Mouse (Mus musculus): ENCODE results near the gene Emx1.
"Not testable (repeated sequence)": the region's sequence is repeated elsewhere in the genome, so short reads cannot be mapped to it uniquely, and the experiment has no call there.

Emx1 gene

DNA sequence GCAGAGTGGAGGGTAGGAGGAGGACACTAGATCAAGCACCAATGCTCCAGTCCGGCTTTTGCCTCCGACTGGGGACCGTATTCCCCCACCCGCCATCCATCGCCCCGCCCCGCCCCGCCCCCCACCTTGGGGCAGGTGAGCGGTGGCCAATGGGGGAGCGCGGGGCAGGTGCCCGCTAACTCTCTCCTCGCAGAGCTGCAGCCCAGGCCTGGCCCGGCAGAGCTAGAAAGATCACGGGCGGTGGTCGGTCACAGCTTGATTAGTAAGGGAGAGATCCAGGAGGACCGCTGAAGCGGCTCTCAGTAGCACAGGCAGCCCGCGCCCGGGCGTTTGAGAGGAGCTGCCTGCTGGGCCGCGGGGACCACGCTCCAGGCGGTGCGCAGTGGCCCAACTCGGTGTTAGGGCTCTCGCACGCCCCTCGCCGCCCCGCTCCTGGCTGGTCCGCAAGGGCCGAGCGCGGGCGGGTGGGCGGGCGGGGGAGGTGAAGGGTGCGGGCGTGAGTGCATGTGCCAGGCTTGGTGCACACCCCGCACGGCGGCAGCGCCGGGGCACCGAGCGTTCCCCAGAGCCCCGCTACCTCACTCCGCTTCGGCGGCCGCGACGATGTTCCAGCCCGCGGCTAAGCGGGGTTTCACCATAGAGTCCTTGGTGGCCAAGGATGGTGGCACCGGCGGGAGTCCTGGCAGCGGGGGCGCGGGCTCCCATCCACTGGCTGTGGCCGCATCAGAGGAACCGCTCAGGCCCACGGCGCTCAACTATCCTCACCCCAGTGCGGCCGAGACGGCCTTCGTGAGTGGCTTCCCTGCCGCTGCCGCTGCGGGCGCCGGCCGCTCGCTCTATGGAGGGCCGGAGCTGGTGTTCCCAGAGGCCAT is at the start of gene Emx1:
Emx1 (plus strand) TSS at position 99 of the 872 bp plus-strand sequence.
- no peak for DNase-seq (ENCODE audit: low read depth, low spot score)
- Histone ChIP-seq H3K27me3 (ENCODE audit: control insufficient read depth, insufficient read depth, low read length, poor library complexity, severe bottlenecking) (no peaks in the 10 kb centered on the region), H3K36me3 (ENCODE audit: control insufficient read depth, insufficient read depth, low read length, poor library complexity, severe bottlenecking) (no peaks in the 10 kb centered on the region)

DNA sequence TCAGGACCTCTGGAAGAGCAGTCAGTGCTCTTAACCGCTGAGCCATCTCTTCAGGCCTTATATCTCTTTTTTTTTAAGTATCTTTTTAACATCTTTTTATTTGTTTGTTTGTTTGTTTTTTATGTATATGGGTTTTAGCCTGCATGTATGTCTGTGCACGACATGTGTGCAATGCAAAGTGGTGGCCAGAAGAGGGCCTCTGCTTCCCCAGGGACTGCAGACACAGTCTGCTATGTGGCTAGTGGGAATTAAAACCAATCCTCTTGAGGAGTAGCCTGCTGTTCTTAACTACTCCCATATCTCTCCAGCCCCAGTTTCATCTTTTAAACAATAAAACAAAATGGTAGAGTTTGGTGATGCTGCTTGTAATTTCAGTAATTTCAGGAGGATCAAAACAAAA is 47.7 kb upstream of the Emx1 start:
- Histone ChIP-seq H3K27me3 (ENCODE audit: control insufficient read depth, insufficient read depth, low read length, poor library complexity, severe bottlenecking) (no peaks in the 10 kb centered on the region), H3K36me3 (ENCODE audit: control insufficient read depth, insufficient read depth, low read length, poor library complexity, severe bottlenecking) (no peaks in the 10 kb centered on the region)
- no peak for DNase-seq (ENCODE audit: low read depth, low spot score)

GRCm38 (mm10) chr6:85141013-85141412 is 46.2 kb upstream of the Emx1 start:
- H3K27me3 ChIP-seq (ENCODE audit: control insufficient read depth, insufficient read depth, low read length, poor library complexity, severe bottlenecking); H3K36me3 ChIP-seq (ENCODE audit: control insufficient read depth, insufficient read depth, low read length, poor library complexity, severe bottlenecking): not testable (repeated sequence)
- DNase-seq (ENCODE audit: low read depth, low spot score) = peak; percentile 48

- Histone ChIP-seq H3K27me3 (ENCODE audit: control insufficient read depth, insufficient read depth, low read length, poor library complexity, severe bottlenecking) (no peaks in the 10 kb centered on the region), H3K36me3 (ENCODE audit: control insufficient read depth, insufficient read depth, low read length, poor library complexity, severe bottlenecking) (no peaks in the 10 kb centered on the region)
- DNase-seq (ENCODE audit: low read depth, low spot score) = no peak
Measured at GRCm38 (mm10) chr6:85144466-85144865, 42.8 kb upstream of the Emx1 start.

DNA sequence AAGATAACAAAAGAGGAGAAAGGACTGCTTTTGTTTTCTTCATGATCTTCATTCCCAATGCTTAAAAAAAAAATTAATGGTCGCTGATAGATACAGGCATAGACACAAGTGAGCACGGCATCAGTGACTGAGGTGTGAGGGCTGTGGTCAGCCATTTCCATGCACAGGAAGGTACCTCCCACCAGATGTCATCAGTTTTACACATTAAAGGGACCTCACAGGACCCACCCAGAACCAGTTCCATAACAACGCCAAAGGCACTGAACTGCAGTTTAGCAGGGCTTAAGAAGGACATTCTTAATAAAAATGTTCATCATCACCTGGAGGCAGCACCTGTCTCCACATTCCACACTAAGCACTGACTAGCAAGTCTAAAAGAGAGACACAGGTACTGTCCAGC is 39.6 kb upstream of the Emx1 start:
- H3K27me3 ChIP-seq (ENCODE audit: control insufficient read depth, insufficient read depth, low read length, poor library complexity, severe bottlenecking) = no peaks in the 10 kb centered on the region
- no peaks in the 10 kb centered on the region for H3K36me3 ChIP-seq (ENCODE audit: control insufficient read depth, insufficient read depth, low read length, poor library complexity, severe bottlenecking)
- DNase-seq (ENCODE audit: low read depth, low spot score) = no peak

DNA sequence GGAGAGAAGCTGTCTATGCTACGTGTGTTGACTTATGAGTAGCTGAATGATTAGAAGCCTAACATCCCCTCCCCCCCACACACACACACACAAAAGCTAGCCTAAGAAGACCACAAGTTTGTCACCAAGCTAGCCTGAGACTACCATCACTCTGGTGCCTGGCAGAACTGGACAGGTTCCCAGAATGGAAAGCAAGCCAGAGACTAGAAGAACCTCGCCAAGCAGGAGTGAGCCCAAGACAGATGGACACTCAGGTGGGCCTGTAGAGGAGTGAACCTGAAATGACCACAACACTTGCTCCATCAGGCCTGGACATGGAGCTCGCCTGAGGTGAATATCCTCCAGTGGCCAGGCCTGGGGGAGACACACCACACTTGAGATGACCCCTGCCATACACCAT is 36.9 kb upstream of the Emx1 start:
- no peak for DNase-seq (ENCODE audit: low read depth, low spot score)
- no peaks in the 10 kb centered on the region for H3K36me3 ChIP-seq (ENCODE audit: control insufficient read depth, insufficient read depth, low read length, poor library complexity, severe bottlenecking)
- H3K27me3 ChIP-seq (ENCODE audit: control insufficient read depth, insufficient read depth, low read length, poor library complexity, severe bottlenecking) = no peaks in the 10 kb centered on the region

DNA sequence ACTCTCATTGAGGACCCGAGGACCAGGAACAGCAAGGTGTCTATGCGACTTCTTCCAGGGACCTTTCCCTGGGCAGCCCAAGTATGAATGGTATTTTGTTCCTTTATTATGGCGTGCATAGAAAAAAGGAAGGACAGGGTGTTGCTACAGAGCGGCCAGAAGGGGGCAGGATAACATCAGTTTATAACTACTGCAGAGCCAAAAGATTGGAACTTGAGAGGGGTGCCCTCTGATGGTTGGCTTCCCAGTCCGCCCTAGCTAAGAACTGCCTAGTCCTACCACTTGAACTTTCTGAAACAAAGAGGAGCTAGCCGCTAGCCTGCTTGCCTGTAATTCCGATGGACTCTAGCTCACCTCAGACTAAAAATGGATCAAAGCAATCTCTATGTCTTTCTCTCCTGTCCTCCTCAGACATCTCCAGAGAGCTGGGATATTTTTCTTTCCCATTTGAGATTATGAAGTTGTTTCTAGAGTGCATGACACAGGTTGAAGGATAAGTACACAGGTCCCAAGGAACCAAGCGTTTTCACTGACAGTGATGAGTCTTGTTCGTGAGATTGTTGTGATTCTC is 33.2 kb upstream of the Emx1 start:
- Histone ChIP-seq H3K36me3 (ENCODE audit: control insufficient read depth, insufficient read depth, low read length, poor library complexity, severe bottlenecking) (no peaks in the 10 kb centered on the region), H3K27me3 (ENCODE audit: control insufficient read depth, insufficient read depth, low read length, poor library complexity, severe bottlenecking) (no peaks in the 10 kb centered on the region)
- DNase-seq (ENCODE audit: low read depth, low spot score) = peak; percentile 71

DNA sequence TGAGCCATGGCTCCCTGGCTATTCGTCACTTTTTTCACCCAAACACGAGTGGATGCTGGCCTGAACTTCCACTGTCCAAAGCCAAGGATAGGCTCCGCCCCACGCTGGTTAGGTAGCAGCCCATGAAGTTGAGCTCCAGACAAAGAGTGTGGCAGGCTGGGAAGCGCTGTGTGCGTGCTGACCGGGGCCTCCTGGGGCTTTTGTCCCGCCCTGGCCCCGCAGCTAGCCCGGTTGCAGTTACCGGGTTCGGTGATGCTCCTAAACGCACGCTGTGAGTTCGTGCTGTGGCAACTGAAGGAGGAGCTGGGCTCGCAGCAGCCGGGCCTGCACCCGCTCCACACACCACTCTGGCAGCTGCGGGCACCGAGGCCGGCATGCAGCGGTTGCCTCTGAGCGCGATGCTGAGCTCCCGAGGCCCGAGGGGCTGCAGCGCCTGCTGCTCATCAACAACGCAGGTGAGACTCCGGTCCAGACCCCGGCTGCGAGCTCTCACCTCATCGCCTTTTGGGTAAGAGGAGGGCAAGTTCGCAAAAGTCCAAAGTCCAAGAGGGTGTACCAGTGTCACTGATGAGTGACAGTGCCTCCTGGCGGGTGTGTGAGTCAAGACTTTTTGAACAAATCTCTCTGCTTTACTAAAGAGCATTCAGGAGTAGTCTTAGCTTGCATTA is 32.2 kb upstream of the Emx1 start:
- peak; percentile 18 for DNase-seq (ENCODE audit: low read depth, low spot score)
- H3K27me3 ChIP-seq (ENCODE audit: control insufficient read depth, insufficient read depth, low read length, poor library complexity, severe bottlenecking) = no peaks in the 10 kb centered on the region
- H3K36me3 ChIP-seq (ENCODE audit: control insufficient read depth, insufficient read depth, low read length, poor library complexity, severe bottlenecking) = no peaks in the 10 kb centered on the region

DNA sequence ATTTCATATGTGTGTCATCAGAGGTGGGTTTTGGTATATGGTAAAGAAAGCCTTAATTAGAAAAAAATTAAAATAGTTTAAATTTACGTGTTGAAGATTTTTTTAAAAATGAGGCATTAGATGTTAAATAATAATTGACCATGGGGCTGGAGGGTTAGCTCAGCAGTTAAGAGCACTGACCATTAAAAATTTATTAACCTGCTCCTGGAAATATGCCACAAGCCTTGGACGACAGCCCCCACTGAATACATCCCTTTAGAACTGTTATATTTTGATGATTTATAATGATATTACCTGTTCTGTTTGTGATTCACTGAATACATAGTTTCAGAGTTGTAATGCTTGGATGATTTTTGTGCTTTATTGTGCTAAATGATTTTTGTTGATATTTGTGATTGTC is 30.7 kb upstream of the Emx1 start:
- DNase-seq (ENCODE audit: low read depth, low spot score); H3K27me3 ChIP-seq (ENCODE audit: control insufficient read depth, insufficient read depth, low read length, poor library complexity, severe bottlenecking); H3K36me3 ChIP-seq (ENCODE audit: control insufficient read depth, insufficient read depth, low read length, poor library complexity, severe bottlenecking): not testable (repeated sequence)

- DNase-seq (ENCODE audit: low read depth, low spot score); H3K27me3 ChIP-seq (ENCODE audit: control insufficient read depth, insufficient read depth, low read length, poor library complexity, severe bottlenecking); H3K36me3 ChIP-seq (ENCODE audit: control insufficient read depth, insufficient read depth, low read length, poor library complexity, severe bottlenecking): not testable (repeated sequence)
Measured at GRCm38 (mm10) chr6:85158040-85158804, 29.0 kb upstream of the Emx1 start.

DNA sequence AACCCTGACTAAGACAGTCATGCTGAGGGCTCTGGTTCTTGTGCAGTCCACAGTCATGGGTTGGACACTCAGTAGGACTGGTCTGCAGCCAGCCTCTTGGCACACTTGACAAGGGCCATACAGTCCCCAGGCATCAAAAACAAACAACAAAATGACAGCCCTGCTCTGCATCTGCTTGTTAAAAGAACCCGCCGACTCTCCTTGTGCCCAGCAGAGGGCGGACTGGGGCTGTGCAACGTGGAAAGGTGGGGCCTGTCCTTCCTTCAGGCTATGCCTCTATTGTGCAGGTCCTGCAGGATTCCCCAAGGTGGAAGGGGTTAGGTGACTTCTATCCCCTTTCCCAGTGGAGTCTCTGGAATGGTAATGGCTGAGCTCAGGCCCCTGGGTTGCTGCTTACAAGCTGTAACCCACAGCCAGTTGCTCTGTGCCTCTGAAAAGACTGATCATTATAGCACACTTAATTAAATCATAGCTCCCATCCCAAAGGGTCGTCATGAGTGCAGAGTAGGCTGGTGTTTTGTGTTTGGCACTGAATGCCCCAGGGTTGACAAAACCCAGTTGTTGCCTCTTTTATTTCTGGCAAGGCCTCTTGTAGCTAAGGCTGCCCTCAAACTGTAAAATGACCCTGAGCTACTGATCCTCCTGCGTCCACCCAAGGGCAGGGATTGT is 28.0 kb upstream of the Emx1 start:
- peak; percentile 46 for DNase-seq (ENCODE audit: low read depth, low spot score)
- not testable (repeated sequence) for H3K36me3 ChIP-seq (ENCODE audit: control insufficient read depth, insufficient read depth, low read length, poor library complexity, severe bottlenecking); H3K27me3 ChIP-seq (ENCODE audit: control insufficient read depth, insufficient read depth, low read length, poor library complexity, severe bottlenecking)

DNA sequence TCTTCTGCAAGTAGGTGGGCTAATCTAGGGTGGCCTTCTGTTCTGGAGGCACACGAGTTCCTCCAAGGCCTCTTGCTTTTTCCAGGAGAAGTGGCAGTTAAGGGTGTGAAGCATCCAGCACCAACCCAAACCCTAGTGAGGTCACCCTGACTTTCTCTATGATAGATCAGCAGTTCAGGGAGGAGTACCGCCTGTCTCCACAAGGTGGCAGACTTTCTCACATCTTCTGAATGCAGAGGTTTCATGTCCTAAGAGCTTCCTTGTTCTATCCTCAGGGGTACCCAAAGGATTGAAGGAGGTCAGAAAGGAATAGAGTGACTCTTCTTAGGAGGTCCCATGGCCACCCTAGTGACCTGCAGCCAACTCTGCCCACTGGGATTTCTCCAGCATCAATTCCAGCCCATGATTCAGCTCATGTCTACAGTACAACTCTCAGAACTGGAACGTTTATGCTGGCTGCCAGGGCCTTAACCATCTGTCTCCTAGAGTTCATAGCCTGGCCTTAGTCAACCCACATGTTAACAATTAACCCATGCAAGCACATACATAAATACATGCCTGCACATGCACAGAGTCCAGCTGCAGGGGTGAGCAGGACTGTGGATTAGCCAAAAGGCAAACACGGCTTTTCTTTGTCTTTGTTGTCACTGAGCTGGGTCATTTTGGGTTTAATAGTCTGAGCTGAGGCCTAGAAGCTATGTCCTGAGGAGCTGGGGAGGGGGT is 26.9 kb upstream of the Emx1 start:
- no peaks in the 10 kb centered on the region for H3K36me3 ChIP-seq (ENCODE audit: control insufficient read depth, insufficient read depth, low read length, poor library complexity, severe bottlenecking)
- H3K27me3 ChIP-seq (ENCODE audit: control insufficient read depth, insufficient read depth, low read length, poor library complexity, severe bottlenecking) = no peaks in the 10 kb centered on the region
- peak; percentile 76 for DNase-seq (ENCODE audit: low read depth, low spot score)

GRCm38 (mm10) chr6:85165440-85165921 is 21.8 kb upstream of the Emx1 start:
- H3K27me3 ChIP-seq (ENCODE audit: control insufficient read depth, insufficient read depth, low read length, poor library complexity, severe bottlenecking) = no peaks in the 10 kb centered on the region
- H3K36me3 ChIP-seq (ENCODE audit: control insufficient read depth, insufficient read depth, low read length, poor library complexity, severe bottlenecking) = no peaks in the 10 kb centered on the region
- no peak for DNase-seq (ENCODE audit: low read depth, low spot score)

DNA sequence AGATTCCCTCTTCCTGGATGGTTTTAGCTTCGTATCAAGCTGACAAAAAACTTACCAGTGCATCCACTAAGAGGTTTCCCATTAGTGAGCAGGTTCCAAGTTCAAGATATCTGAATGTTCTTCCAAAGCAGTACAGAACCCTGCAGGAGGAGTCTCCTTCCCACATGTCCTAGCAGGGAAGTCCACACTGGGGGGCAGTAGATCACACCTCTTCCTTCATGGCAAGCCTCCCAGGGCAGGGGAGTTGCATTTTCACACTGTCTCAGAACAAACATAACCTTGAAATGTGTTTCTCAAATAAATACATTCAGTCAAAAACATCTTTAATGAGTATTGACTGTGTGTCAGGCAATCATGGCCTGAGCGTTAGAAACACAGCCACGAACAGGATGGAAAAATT is 7.7 kb upstream of the Emx1 start:
- DNase-seq (ENCODE audit: low read depth, low spot score) = no peak
- Histone ChIP-seq H3K27me3 (ENCODE audit: control insufficient read depth, insufficient read depth, low read length, poor library complexity, severe bottlenecking) (no peaks in the 10 kb centered on the region), H3K36me3 (ENCODE audit: control insufficient read depth, insufficient read depth, low read length, poor library complexity, severe bottlenecking) (no peaks in the 10 kb centered on the region)

Data from splenic B cell, adult 2 months (primary cell).